Mouse (Mus musculus) CD4-positive naive resting alpha-beta T cell, adult 57 days (primary cell): ENCODE data around the gene Dcaf4. TPM values are rescaled to one million over a fixed set of nuclear protein-coding genes. Genes with fewer than 3 reads are reported as not detected.

Experiments
- total RNA-seq: library from RNA; stranded (reverse); gene quantifications from one replicate; pipeline ENCODE4 v1.2.4, GENCODE M21; 2023

The Dcaf4 gene
- 23.2 TPM for total RNA-seq

GRCm38 (mm10) chr12:83520311-83520890 is at the start of gene Dcaf4:
Dcaf4 (plus strand) TSS chr12:83520466.

GRCm38 (mm10) chr12:83487476-83487991 is 32.7 kb upstream of the Dcaf4 start, which contains the start of gene Dpf3:
Dpf3 (minus strand) TSS chr12:83487716.

Other genes with a start within 250 kb of the Dcaf4 start
- not detected for gene Dpf3, start 32.8 kb upstream of the Dcaf4 start, total RNA-seq
- 29.5 TPM for gene Zfyve1, start 76.8 kb downstream of the Dcaf4 start, total RNA-seq
- gene Rbm25, start 110.8 kb downstream of the Dcaf4 start, total RNA-seq = 363 TPM
- 73.7 TPM for gene Psen1, start 167.7 kb downstream of the Dcaf4 start, total RNA-seq
- 0.56 TPM for gene Papln, start 243.2 kb downstream of the Dcaf4 start, total RNA-seq